Mouse (Mus musculus) stomach, postnatal 0 days (tissue): ENCODE results near the gene Epha8.

ENCODE experiments used
- CTCF ChIP-seq: IDR thresholded peaks from 2 replicates; pipeline ENCODE4 v1.5.1; 2016; ENCODE audit warnings: antibody characterized with exemption, low read depth, mild to moderate bottlenecking, moderate library complexity
- EP300 ChIP-seq: optimal IDR thresholded peaks from 2 replicates; pipeline ENCODE3; 2016; ENCODE audit warnings: antibody characterized with exemption

DNA sequence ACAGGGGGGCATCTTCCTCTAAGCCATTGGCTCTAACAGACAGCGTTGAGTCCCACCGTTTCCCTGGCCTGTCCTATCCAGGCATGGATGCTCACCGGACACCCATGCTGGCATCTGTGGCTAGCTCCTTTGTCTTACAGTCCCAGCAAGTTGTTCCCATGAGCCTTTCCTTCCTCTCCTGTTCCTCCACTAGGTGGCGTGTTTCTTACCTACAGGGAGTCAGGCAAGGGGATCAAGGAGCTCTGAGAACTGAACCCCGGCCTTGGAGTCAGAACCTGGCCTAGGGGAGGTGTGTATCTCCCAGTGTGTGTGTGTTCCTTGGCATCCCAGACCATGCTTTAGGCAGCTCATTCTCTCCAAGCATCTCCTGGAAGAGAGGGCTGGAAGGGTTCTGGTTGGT is 27.7 kb downstream of the Epha8 start:
- TF ChIP-seq CTCF (peak; percentile 75), EP300 (no peak)
